Mouse (Mus musculus): ENCODE measurements around the gene Dpt. TPM values are rescaled to one million over a fixed set of nuclear protein-coding genes. Genes with fewer than 3 reads are reported as not detected.

Dpt gene
- total RNA-seq (2014; rRNA removed), result not detected in 2 replicates
- 0.26 and 0.40 TPM in 2 replicates for polyA plus RNA-seq (2015; fragmentation: Nextera tagmentation; extraction: Ambion mirVana)

GRCm38 (mm10) chr1:164796471-164796870 lies at the start of gene Dpt:
Gene Dpt (plus strand): TSS chr1:164796644.
- TF ChIP-seq CTCF (IDR thresholded peaks at IDR 0.05; ENCODE audit: low read depth), result no peak
- Histone ChIP-seq H3K27ac (ENCODE audit: low read depth, low read length) (no peak within 1 kb of the TSS), H3K27me3 (ENCODE audit: insufficient read depth, low read length) (no peaks in the 10 kb centered on the region), H3K36me3 (ENCODE audit: insufficient read depth) (no peaks in the 10 kb centered on the region), H3K4me1 (ENCODE audit: insufficient read depth) (no peaks in the 10 kb centered on the region), H3K4me2 (ENCODE audit: low read depth) (no peak within 1 kb of the TSS), H3K4me3 (ENCODE audit: low read depth, low read length) (no peak within 1 kb of the TSS), H3K9ac (no peak within 1 kb of the TSS), H3K9me3 (ENCODE audit: low read length) (no peaks in the 10 kb centered on the region)
- WGBS, result 92% methylated on average over 8 of the region's 8 CpGs
- DNase-seq (no peak), ATAC-seq (no peak)

GRCm38 (mm10) chr1:164753736-164754135 lies 42.7 kb upstream of the Dpt start:
- Histone ChIP-seq H3K4me2 (ENCODE audit: low read depth) (no peak overlapping the region), H3K4me3 (ENCODE audit: low read depth, low read length) (no peak overlapping the region), H3K27me3 (ENCODE audit: insufficient read depth, low read length) (no peaks in the 10 kb centered on the region), H3K36me3 (ENCODE audit: insufficient read depth) (no peaks in the 10 kb centered on the region), H3K27ac (ENCODE audit: low read depth, low read length) (no peak overlapping the region), H3K4me1 (ENCODE audit: insufficient read depth) (no peaks in the 10 kb centered on the region; the same call in 1 of the 2 replicates), H3K9me3 (ENCODE audit: low read length) (no peaks in the 10 kb centered on the region), H3K9ac (no peak overlapping the region)
- ATAC-seq, result peak; percentile 82
- no peak for DNase-seq
- 91% methylated on average over 4 of the region's 4 CpGs for WGBS
- TF ChIP-seq CTCF (IDR thresholded peaks at IDR 0.05; ENCODE audit: low read depth), result no peak

- Histone ChIP-seq H3K9ac (no peak overlapping the region), H3K4me1 (ENCODE audit: insufficient read depth) (no peaks in the 10 kb centered on the region; the same call in 1 of the 2 replicates), H3K9me3 (ENCODE audit: low read length) (no peaks in the 10 kb centered on the region), H3K4me2 (ENCODE audit: low read depth) (no peak overlapping the region), H3K36me3 (ENCODE audit: insufficient read depth) (no peaks in the 10 kb centered on the region), H3K27ac (ENCODE audit: low read depth, low read length) (no peak overlapping the region), H3K27me3 (ENCODE audit: insufficient read depth, low read length) (no peaks in the 10 kb centered on the region), H3K4me3 (ENCODE audit: low read depth, low read length) (no peak overlapping the region)
- no peak for DNase-seq
- TF ChIP-seq CTCF (IDR thresholded peaks at IDR 0.05; ENCODE audit: low read depth), result no peak
- ATAC-seq, result no peak
- 79% methylated on average over 3 of the region's 3 CpGs for WGBS
These were observed 40.8 kb upstream of the Dpt start for GRCm38 (mm10) chr1:164755671-164756070.

GRCm38 (mm10) chr1:164756951-164757350 lies 39.5 kb upstream of the Dpt start:
- TF ChIP-seq CTCF (IDR thresholded peaks at IDR 0.05; ENCODE audit: low read depth), result no peak
- 69% methylated on average over 2 of the region's 2 CpGs for WGBS
- no peak for DNase-seq
- no peak overlapping the region for H3K9ac ChIP-seq
- H3K27ac ChIP-seq (ENCODE audit: low read depth, low read length), result no peak overlapping the region
- no peaks in the 10 kb centered on the region for H3K27me3 ChIP-seq (ENCODE audit: insufficient read depth, low read length)
- no peak overlapping the region for H3K4me2 ChIP-seq (ENCODE audit: low read depth)
- ATAC-seq, result no peak
- H3K4me3 ChIP-seq (ENCODE audit: low read depth, low read length), result no peak overlapping the region
- H3K4me1 ChIP-seq (ENCODE audit: insufficient read depth), result no peaks in the 10 kb centered on the region; the same call in 1 of the 2 replicates
- H3K9me3 ChIP-seq (ENCODE audit: low read length), result no peaks in the 10 kb centered on the region
- H3K36me3 ChIP-seq (ENCODE audit: insufficient read depth), result no peaks in the 10 kb centered on the region

- H3K4me3 ChIP-seq (ENCODE audit: low read depth, low read length), result no peak overlapping the region
- no peak for TF ChIP-seq CTCF (IDR thresholded peaks at IDR 0.05; ENCODE audit: low read depth)
- H3K4me2 ChIP-seq (ENCODE audit: low read depth), result no peak overlapping the region
- DNase-seq (no peak), ATAC-seq (no peak; the same call in 1 of the 2 replicates)
- H3K9me3 ChIP-seq (ENCODE audit: low read length), result no peaks in the 10 kb centered on the region
- no peaks in the 10 kb centered on the region; the same call in 1 of the 2 replicates for H3K4me1 ChIP-seq (ENCODE audit: insufficient read depth)
- WGBS, result 47% methylated on average over 2 of the region's 2 CpGs
- H3K36me3 ChIP-seq (ENCODE audit: insufficient read depth), result no peaks in the 10 kb centered on the region
- no peak overlapping the region for H3K27ac ChIP-seq (ENCODE audit: low read depth, low read length)
- H3K27me3 ChIP-seq (ENCODE audit: insufficient read depth, low read length), result no peaks in the 10 kb centered on the region
- H3K9ac ChIP-seq, result no peak overlapping the region
These were observed 38.0 kb upstream of the Dpt start for GRCm38 (mm10) chr1:164758401-164758800.

GRCm38 (mm10) chr1:164762276-164762675 lies 34.2 kb upstream of the Dpt start:
- H3K4me1 ChIP-seq (ENCODE audit: insufficient read depth), result no peaks in the 10 kb centered on the region; the same call in 1 of the 2 replicates
- H3K9ac ChIP-seq, result no peak overlapping the region
- no peak overlapping the region for H3K27ac ChIP-seq (ENCODE audit: low read depth, low read length)
- ATAC-seq, result no peak
- no peaks in the 10 kb centered on the region for H3K9me3 ChIP-seq (ENCODE audit: low read length)
- H3K36me3 ChIP-seq (ENCODE audit: insufficient read depth), result no peaks in the 10 kb centered on the region
- DNase-seq, result no peak
- 75% methylated on average over 2 of the region's 2 CpGs for WGBS
- H3K27me3 ChIP-seq (ENCODE audit: insufficient read depth, low read length), result no peaks in the 10 kb centered on the region
- no peak overlapping the region for H3K4me3 ChIP-seq (ENCODE audit: low read depth, low read length)
- peak; percentile 33 for TF ChIP-seq CTCF (IDR thresholded peaks at IDR 0.05; ENCODE audit: low read depth)
- no peak overlapping the region for H3K4me2 ChIP-seq (ENCODE audit: low read depth)

- Histone ChIP-seq H3K9ac (no peak overlapping the region), H3K4me3 (ENCODE audit: low read depth, low read length) (no peak overlapping the region), H3K4me2 (ENCODE audit: low read depth) (no peak overlapping the region), H3K4me1 (ENCODE audit: insufficient read depth) (no peaks in the 10 kb centered on the region), H3K9me3 (ENCODE audit: low read length) (no peaks in the 10 kb centered on the region), H3K27me3 (ENCODE audit: insufficient read depth, low read length) (no peaks in the 10 kb centered on the region), H3K36me3 (ENCODE audit: insufficient read depth) (no peaks in the 10 kb centered on the region), H3K27ac (ENCODE audit: low read depth, low read length) (no peak overlapping the region)
- no peak for TF ChIP-seq CTCF (IDR thresholded peaks at IDR 0.05; ENCODE audit: low read depth)
- DNase-seq, result no peak
- no peak for ATAC-seq
- WGBS, result 42% methylated on average over 3 of the region's 3 CpGs
These were observed 29.8 kb upstream of the Dpt start for GRCm38 (mm10) chr1:164766646-164767045.
